Mouse (Mus musculus) CH12F3 (cell line): ENCODE measurements around the gene Hist2h2bb.
"Not testable (repeated sequence)": the region's sequence is repeated elsewhere in the genome, so short reads cannot be mapped to it uniquely, and the experiment has no call there.

Source experiments
- in situ Hi-C: fragments of 300-500 bp; cut with MboI; formaldehyde crosslinking; loops from 2 replicates; pipeline ENCODE4 v1.14.3; 2020; ENCODE audit warnings: low sequenced_read_pairs

Hist2h2bb gene

DNA sequence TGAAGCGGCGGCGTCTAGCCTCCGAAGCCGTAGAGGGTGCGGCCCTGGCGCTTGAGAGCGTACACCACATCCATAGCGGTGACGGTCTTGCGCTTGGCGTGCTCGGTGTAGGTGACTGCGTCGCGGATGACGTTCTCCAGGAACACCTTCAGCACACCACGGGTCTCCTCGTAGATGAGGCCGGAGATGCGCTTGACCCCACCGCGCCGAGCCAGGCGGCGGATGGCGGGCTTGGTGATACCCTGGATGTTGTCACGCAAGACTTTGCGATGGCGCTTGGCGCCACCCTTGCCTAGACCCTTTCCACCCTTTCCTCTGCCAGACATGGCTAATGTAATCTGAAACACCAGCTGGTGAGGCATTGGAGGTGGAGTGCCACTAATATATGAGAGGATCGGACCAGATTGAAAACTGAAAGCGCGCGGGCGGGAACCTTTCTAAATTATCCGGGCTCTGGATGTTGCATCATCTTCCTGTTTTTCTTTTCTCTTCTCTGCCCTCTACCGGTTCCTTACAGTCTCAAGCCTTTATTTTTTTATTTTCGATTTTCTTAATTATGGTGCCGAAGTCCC, 6.5 kb upstream of the Hist2h2bb start, which contains the start of gene Hist2h4:
Gene Hist2h4, minus strand, starts transcription at position 333 of the 572 bp plus-strand sequence.
- in situ Hi-C loops: no loop called here

- in situ Hi-C loops: no loop called here
Measured at GRCm38 (mm10) chr3:96263558-96264403, 5.8 kb upstream of the Hist2h2bb start.

DNA sequence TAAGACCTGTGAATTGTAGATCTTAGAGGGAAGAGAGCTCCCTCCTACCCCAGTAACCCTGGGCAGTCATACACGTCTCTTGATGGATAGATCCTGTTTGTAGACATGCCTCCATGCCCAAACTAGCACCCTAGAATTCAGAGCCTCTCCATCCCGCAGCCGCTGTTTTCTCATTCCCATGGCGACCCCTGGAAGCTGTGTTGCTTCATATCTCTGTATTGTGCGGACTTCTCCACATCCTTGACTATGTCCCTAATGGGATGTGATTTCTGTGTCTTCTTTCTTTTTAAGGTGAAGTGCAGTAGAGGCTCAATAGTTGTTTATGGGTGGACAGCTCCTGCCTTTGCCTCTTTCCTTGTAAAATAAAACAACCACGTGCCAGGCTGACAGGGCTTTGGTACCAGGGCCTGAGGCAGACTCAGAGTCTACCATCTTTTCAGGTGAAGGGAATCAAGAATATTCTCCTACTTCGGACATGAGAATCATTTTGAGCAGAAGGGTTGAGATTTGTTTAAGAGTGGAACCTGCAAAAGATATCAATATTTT, 5.1 kb upstream of the Hist2h2bb start:
- in situ Hi-C loops: no loop called here

DNA sequence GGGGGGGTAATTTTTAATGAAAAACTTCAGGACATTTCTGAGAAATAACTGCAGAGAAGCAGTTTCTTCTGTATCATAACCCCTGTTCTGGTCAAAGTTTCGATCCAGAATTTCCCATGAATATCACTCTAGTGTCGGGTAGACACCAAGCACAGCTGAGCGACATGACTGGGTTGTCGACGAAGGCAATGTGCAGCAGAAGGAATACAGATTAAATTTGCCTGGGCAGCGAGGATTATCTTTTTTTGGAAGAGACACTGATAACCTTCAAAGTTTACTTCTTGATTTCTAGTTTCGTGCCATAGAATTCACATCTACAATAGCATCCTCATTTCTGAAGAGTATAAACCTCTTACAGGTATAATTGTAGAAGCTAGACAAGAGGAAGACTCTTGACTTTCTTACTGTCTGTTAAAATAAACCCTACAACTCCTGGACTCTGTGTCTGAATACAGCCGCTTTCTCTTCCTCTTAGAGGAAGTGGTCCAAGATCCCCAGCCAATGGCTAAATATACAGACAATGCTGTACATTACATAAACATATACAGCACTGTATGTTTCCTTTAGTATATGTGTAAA, 3.3 kb upstream of the Hist2h2bb start:
- in situ Hi-C loops: no loop called here

- in situ Hi-C loops: no loop called here
Measured at GRCm38 (mm10) chr3:96267541-96267940, 2.0 kb upstream of the Hist2h2bb start.

DNA sequence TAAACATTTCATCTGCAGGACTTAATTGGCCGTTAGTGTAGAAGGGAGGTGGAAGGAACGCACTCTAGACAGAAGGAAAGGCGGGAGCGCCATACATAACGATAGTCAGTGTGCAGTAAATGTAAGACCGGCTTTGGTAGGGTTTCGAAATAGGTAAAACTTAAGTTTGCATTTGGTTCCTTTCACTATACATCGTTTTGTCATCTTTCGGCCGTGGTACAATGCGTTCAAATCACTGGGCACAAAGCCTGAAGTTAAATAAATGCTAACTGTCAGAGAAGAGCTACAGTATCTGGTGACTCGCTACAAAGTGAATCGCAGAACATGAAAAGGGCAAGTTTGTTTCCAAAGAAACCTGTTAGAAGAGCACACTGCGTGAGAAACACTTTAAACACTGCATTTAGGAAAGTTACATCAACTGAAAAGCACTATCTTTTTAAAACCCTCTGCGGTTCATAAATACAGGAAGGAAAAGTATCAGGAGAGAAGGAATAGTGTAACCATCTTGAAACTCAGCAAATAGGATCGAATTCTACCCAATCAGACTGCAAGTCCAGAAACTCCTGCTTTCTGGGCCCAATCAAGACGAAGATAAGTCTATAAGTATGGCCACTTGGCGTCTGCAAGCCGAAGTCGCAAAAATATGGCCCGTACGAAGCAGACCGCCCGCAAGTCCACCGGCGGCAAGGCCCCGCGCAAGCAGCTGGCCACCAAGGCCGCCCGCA, 1.3 kb upstream of the Hist2h2bb start, which contains the start of gene Hist2h3b:
Gene Hist2h3b, plus strand, starts transcription at position 604 of the 725 bp plus-strand sequence.
- in situ Hi-C loops: no loop called here

DNA sequence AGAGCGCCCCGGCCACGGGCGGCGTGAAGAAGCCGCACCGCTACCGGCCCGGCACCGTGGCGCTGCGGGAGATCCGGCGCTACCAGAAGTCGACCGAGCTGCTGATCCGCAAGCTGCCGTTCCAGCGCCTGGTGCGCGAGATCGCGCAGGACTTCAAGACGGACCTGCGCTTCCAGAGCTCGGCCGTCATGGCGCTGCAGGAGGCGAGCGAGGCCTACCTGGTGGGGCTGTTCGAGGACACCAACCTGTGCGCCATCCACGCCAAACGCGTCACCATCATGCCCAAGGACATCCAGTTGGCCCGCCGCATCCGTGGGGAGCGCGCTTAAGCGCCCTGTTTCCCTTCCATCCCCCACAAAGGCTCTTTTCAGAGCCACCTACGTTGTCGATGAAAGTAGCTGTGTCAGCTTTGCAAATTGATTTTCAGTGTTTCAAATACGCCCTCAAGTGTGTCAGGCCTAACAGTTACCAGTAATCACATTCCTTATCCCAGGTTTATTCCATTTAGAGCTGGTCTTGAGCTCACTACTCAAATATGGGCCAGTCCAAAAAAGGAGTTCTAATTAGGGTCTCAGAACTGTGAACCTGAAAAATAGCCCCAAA, 675 bp upstream of the Hist2h2bb start:
- in situ Hi-C loops: not testable (repeated sequence)

- in situ Hi-C loops: no loop called here
Measured at GRCm38 (mm10) chr3:96273591-96274465, 4.3 kb downstream of the Hist2h2bb start.

DNA sequence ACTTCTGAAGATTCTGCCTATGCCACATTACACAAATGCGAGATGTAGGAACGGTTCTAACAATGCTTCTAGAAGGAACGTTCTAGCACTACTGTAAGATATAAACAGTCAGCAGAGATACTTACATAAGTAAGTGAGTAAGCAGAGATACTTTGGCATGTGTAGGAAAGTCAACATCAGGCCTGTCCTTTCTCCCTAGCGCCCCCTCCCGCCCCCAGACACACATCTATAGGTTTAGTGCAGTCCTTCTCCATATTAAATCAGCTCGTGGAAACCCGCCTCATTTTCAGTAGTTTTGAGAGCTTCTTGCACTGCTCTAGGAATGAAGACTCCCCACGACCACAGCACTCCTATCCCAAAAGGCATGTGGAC, 7.9 kb downstream of the Hist2h2bb start:
- in situ Hi-C loops: no loop called here

- in situ Hi-C loops: no loop called here
Measured at GRCm38 (mm10) chr3:96277800-96278624, 8.5 kb downstream of the Hist2h2bb start.

DNA sequence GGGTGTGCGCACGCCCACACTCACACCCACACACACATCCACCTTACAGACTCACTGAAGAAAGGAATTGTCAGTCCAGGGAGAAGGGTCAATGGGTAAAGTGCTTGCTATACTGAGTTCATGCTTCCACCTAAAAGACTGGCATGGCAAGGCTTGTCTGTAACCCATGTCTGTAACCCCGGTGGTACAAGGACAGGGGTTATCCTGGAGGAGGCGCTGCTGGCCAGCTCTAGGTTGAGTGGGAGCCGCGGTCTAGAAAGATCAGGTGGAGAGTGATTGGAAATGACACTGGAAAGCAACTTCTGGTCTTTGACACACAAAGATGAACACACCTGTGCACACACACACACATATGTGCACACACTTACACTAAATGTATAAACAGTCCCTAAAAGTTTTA, 11.1 kb downstream of the Hist2h2bb start:
- in situ Hi-C loops: no loop called here

DNA sequence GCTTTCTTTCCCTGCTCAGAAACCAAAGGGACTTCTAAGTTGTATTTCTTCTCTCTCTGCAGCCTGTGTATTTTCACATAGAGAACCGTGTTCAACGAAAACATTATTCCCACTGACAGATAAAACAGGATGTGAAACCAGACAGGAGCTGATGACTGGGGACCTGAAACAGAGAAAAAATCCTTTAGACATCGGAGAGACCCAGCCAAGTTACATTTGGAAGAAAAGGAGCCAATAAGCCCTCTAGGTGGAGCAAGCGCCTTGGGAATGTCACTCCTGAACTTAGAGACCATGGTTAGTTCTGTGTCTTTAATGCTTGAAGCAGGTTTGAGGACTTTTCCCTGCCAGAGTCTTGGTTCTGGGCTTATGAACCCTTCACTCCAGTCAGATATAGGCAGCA, 14.9 kb downstream of the Hist2h2bb start:
- in situ Hi-C loops: no loop called here

- in situ Hi-C loops: not testable (repeated sequence)
Measured at GRCm38 (mm10) chr3:96287334-96287733, 17.8 kb downstream of the Hist2h2bb start.

- in situ Hi-C loops: no loop called here
Measured at GRCm38 (mm10) chr3:96289201-96289600, 19.6 kb downstream of the Hist2h2bb start.

DNA sequence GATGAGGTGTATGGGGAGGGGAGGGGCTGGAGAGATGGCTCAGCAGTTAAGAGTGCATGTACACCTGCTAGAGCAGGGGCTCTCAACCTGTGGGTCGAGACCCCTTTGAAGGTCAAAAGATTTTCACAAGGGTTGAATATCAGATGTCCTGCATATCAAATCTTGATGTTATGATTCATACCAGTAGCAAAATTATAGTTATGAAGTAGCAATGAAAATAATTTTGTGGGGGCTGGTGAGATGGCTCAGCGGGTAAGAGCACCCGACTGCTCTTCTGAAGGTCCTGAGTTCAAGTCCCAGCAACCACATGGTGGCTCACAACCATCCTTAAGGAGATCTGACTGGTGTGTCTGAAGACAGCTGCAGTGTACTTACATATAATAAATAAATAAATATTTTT, 21.2 kb downstream of the Hist2h2bb start:
- in situ Hi-C loops: not testable (repeated sequence)

GRCm38 (mm10) chr3:96292641-96293040, 23.1 kb downstream of the Hist2h2bb start:
- in situ Hi-C loops: no loop called here

- in situ Hi-C loops: no loop called here
Measured at GRCm38 (mm10) chr3:96293368-96293767, 23.8 kb downstream of the Hist2h2bb start.

GRCm38 (mm10) chr3:96293787-96294186, 24.2 kb downstream of the Hist2h2bb start, which contains the start of gene Fcgr1:
Gene Fcgr1, minus strand, starts transcription at chr3:96293969.
- in situ Hi-C loops: no loop called here

DNA sequence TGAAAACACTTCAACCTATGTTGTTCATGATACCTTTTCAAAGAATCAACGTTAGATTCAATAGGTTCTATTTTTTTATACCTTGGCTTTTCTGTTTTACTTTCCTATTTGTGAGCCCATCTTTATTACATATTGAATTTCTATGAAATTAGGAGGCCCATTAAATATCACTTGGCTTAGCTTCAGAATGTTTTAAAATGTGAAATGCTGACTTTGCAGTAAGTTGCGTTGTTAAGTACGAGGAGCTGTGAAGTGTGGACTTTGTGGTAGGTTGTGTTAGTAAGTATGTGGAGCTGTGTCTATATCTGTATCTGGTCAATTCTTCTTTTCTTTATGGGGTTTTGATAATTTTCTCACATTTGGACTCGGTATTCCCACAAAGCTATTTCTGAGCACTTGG, 28.8 kb downstream of the Hist2h2bb start:
- in situ Hi-C loops: no loop called here
